Mouse (Mus musculus): Measurements from ENCODE around the gene Cmss1. TPM values are rescaled to one million over a fixed set of nuclear protein-coding genes. Genes with fewer than 3 reads are reported as not detected.

The Cmss1 gene
- total RNA-seq, 2 experiments from 2014 or later: 12.1 to 16.9 TPM

GRCm38 (mm10) chr16:57484043-57484795 is 122.4 kb downstream of the Cmss1 start:
- ATAC-seq (replicated peaks; ENCODE audit: low FRiP score, poor library complexity, severe bottlenecking): no peak

- ATAC-seq (replicated peaks; ENCODE audit: low FRiP score, poor library complexity, severe bottlenecking): no peak
Measured at GRCm38 (mm10) chr16:57483503-57483902, 123.2 kb downstream of the Cmss1 start.

GRCm38 (mm10) chr16:57482911-57483310 is 123.8 kb downstream of the Cmss1 start:
- ATAC-seq (replicated peaks; ENCODE audit: low FRiP score, poor library complexity, severe bottlenecking): no peak

GRCm38 (mm10) chr16:57482264-57482663 is 124.4 kb downstream of the Cmss1 start:
- no peak for ATAC-seq (replicated peaks; ENCODE audit: low FRiP score, poor library complexity, severe bottlenecking)

DNA sequence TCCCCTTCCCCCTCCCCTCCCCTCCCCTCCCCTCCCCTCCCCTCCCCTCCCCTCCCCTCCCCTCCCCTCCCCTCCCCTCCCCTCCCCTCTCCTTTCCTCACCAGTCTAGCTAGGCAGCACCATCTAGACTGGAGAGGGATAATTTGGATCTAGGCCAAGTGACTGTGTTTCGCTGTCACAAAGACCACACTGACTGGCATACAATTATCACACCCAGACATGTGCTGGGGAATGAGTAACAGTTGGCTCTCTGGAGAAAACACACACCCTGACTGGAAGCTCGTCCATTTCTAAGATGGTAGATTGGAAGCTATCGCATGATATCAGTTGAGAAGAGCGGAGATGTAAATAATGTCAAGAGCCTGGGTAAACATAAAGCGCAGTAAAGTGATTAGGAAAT is 126.9 kb downstream of the Cmss1 start:
- no peak for ATAC-seq (replicated peaks; ENCODE audit: low FRiP score, poor library complexity, severe bottlenecking)

DNA sequence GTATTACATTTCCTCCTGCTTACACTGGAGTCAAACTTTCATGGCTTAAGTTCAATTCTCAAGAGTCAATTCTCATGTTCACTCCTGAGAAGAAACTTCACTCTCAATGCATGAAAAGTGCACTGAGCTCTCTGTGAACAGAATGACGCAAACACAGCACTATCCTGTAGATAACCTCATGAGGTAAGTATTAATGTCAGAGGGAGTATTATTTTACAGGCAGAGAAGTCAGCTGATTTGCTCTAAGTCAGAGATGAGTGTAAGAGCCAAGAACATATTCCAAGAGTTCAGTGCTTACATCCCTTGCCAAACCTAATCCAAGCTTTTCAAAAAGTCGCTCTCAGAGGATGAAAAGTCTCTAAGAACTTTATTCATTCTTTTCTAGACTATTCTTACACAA is 128.2 kb downstream of the Cmss1 start:
- ATAC-seq (replicated peaks; ENCODE audit: low FRiP score, poor library complexity, severe bottlenecking): no peak

DNA sequence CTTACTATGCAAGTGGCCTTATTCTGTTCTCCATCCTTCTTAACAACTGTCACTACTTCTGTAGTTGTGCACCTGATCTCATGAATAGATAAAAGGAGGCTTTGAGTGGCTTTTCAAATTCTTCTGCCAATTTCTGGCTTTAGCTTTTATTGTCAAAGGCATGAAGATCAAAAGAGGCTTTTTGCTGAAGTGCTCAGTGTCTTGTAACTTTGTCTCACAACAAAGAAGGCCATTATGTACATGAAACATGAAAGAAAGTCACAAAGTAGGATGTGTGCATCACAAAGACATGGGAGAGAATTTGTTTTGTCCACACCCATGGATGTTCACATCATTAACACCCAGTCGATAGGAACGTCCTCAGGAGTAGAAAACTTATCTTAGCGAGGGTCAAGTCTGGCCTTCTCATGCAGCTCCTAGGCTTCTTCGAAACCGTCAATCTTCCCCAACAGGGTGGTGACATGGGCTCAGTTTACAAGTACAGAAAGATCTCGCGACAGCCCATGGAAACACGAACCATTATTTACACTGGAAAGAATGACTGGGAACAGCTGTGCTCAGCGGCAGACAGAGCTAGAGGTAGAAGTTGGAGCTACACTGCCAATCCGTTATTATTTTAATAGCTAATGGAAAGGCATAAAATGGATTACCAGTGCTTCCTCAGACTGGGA is 133.1 kb downstream of the Cmss1 start:
- ATAC-seq (replicated peaks; ENCODE audit: low FRiP score, poor library complexity, severe bottlenecking): no peak

- ATAC-seq (replicated peaks; ENCODE audit: low FRiP score, poor library complexity, severe bottlenecking): no peak
Measured at GRCm38 (mm10) chr16:57471071-57471470, 135.6 kb downstream of the Cmss1 start.

- no peak for ATAC-seq (replicated peaks; ENCODE audit: low FRiP score, poor library complexity, severe bottlenecking)
Measured at GRCm38 (mm10) chr16:57470286-57470830, 136.3 kb downstream of the Cmss1 start.

GRCm38 (mm10) chr16:57469869-57470268 is 136.8 kb downstream of the Cmss1 start:
- ATAC-seq (replicated peaks; ENCODE audit: low FRiP score, poor library complexity, severe bottlenecking): no peak

DNA sequence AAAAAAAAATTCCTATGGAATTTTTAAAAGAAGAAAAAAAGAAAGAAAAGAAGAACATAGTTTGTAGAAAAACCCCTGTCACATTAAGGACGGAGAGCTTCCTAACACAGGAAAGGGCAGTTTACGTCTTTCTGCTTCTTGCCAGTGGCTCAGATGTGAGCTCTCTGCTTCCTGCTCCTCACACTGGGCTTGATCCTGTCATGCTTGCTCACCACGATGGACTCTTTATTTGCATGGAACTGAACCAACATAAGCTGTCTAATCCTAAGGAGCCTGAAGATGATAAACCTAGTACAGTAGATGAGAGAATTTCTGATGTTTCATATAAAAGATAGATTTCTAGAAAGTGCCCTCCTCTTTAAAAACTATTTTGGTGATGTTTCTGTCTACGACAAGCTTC is 137.4 kb downstream of the Cmss1 start:
- no peak for ATAC-seq (replicated peaks; ENCODE audit: low FRiP score, poor library complexity, severe bottlenecking)

DNA sequence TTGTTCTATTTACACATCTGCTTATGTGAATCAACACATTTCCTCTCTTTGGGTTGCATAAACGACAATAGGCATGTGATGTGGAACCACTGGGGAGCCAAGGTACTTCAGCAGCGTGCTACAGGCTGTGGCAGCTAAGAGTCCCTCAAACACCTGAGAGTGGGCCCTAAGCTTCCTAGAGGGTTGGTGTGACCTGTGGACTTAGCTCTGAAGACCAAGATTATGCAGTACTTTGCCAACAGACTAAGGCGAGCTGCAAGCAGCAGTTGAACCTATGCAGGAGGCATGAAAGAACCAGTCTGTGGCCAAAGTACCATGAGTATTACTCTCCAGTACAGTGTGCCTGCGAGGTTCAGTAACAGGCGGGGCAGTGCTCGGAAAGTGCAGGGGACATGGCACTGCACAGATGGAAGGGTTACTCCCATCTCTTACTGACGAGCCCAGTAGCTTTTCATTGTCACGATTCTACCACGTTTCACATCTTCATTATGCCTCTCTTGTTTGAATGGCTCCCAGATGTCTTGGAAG is 141.2 kb downstream of the Cmss1 start:
- ATAC-seq (replicated peaks; ENCODE audit: low FRiP score, poor library complexity, severe bottlenecking): no peak

DNA sequence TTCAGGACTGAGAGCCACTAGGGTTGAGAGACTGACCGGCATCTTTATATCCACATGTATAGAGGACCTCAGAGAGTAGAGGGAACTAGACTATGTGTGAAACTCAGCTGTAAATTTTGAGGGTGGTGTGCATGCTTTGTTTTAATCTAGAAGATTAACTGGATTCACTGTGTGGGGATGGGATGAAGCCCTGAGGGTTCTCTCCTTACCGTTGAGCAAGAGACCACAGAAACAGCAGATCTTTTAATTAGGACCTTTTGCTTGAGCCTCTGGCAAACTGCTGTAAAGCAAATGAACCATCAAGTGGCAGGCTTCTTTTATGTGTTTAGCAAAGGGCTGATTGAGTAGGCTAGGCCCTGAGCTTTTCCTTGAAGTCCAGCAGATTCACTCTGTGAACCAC is 150.7 kb downstream of the Cmss1 start:
- no peak for ATAC-seq (replicated peaks; ENCODE audit: low FRiP score, poor library complexity, severe bottlenecking)

DNA sequence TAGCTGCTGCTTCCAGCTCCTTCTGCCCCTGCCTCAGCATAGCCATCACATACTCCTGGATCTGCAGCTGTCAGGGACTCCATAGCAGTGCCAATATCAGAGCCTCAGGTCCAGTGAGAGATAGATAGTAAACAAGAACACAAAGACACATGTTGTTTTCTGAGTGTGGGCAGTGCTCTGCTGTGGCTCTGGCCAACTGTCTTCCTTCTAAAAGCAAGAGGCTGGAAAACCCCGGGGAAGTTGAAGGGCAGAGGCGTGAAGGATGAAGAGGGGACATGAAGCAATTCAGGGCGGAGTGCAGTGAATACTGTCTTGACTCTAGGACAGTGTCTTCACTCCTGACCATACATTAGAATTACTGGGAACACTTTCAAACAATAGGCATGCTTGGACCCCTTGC is 151.1 kb downstream of the Cmss1 start:
- no peak for ATAC-seq (replicated peaks; ENCODE audit: low FRiP score, poor library complexity, severe bottlenecking)

- no peak for ATAC-seq (replicated peaks; ENCODE audit: low FRiP score, poor library complexity, severe bottlenecking)
Measured at GRCm38 (mm10) chr16:57454106-57454763, 152.4 kb downstream of the Cmss1 start.

DNA sequence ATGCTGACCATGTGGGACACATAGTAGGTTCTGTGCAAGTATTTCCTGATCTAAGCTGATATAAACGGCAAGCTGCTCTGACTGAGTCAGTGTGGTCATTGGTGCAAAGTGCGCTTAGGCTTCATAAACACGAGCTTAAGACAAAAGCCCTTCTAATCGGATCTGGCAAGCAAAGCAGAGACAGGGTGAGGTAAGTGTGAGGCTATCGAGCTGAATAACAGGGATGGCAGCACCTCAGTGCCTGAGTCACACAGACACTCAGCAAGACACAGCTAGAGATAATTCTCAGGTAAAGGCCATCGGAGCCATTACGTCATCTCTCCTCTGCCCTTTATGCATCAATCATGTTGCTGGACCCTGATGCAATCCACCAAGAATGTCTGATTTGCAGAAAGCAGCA is 153.7 kb downstream of the Cmss1 start:
- ATAC-seq (replicated peaks; ENCODE audit: low FRiP score, poor library complexity, severe bottlenecking): no peak

DNA sequence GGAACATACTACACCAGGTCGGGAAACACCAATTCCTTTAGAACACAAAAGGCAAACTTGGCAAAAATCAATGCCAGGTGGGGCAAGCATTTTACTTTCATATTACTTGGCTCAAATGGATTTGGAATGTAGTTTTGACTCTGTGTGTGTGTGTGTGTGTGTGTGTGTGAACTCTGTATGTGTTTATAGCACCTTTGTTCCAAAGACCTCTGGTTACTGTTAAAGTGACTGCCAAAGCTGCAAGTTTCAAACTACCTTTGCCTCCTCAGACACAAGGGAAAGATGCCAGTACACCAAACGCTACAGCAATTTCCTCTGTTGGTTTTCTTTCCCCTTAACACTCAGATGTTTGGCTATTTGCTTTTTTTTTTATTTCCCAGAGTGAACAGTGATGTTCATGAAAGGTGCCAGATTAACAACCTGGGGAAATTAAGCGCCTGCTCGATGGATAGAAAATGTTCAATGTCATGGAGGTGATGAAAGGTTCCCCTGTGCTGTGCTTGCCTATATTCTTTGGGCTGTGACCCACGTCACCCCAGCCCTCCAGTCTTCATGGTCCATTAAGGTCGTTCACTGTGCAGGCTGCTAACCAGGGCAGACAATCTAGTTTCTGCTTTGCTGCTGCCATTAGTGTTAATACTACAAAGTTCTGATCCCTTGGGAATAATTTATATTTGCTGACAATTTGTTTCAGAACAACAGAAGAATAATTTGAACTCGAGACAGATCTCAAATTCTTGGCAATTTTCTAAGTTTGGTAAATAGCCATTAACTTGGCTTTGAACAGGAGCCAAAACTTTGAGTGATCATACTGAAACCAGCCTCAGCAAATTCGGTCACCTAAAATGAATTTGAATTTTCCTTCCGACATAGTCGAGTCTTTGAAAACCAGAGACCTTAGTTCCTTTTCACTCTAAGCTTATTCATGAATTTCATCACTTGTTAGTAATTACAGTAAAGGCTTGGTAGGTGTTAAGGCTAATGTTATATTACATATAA is 161.3 kb downstream of the Cmss1 start:
- no peak for ATAC-seq (replicated peaks; ENCODE audit: low FRiP score, poor library complexity, severe bottlenecking)

DNA sequence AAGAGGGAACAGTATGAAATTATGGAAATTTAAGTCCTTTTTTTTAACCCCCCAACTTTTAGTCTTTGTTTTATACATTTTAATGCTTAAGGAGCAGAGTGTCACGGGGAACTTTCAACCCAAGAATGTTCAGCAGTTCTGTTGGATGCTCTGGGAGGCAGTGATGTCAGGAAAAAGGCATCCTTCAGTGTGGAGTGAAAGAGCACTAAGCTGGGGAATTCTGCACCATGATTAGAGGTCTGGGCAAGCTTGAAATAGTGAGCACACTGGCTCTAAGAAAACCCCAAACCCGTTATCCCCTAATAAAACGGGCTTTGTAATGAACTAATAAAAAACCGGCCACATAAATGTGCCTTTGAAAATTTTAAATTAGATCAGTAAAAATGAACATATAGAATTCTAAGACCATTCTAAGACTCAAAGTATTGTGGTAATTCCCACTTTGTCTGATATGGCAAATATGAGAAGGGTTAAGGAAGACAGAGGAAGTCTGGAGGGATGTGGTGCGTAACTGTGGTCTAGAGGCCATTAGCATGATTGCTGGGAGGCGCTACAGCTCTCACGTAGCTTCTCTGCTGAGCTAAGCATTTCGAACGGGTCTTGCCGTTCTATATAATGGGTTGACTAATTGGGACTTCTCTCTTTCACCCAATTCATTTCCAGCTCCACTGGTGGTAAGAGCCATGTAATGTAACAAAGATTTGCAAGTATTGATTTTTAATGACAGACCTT is 165.8 kb downstream of the Cmss1 start:
- ATAC-seq (replicated peaks; ENCODE audit: low FRiP score, poor library complexity, severe bottlenecking): no peak

DNA sequence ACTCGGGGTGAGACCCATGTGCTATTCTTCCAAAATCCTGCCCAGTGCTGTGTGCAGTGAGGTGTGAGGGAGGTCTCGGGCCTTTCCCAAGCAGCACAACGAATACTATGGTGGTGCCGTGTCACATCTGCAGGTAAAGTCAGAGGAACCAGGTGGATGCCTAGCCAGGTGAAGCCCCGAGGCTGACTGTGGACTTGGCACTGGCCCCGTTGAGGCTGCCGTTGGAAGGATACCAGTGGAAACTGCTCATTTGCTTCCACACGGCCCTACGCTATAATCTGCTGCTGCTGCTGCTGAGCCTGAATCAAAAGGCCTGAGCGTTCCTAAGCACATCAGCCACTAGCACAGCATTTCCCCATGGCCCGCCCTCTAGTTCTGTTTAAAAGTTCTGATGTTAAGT is 167.5 kb downstream of the Cmss1 start:
- no peak for ATAC-seq (replicated peaks; ENCODE audit: low FRiP score, poor library complexity, severe bottlenecking)

Data from erythroblast, adult 5-6 weeks (primary cell).